Mouse (Mus musculus): Measurements from ENCODE around the gene Cuedc2. TPM values are rescaled to one million over a fixed set of nuclear protein-coding genes. Genes with fewer than 3 reads are reported as not detected.

Gene Cuedc2
- polyA plus RNA-seq, 1 experiment from 2014 or later, result 137 TPM

DNA sequence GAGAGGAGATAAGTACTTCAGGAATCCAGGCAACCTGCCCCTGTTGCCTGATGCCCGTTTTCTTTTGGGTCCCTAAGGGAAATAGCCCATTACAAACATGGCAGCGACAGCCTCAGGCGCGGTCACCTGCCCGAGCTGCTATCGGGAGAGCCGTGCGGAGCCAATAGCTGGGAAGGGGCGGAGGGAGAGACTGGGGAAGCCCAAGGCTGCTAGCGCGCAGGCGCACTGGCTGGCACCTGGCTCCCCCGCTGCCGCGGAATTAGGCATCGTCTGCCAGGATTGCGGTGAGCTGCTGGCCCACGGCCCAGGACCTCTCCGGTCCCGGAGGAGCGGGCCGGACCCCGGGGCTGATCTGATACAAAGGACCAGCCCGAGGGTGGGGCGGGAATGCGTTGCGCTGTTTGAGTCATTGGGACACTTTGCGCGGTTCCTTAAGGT is 18.2 kb upstream of the Cuedc2 start:
- under 1% methylated on average over 29 of the region's 29 CpGs for WGBS

GRCm38 (mm10) chr19:46350168-46350932 is 11.8 kb upstream of the Cuedc2 start, which contains the start of gene 2310034G01Rik:
Gene 2310034G01Rik, minus strand, starts transcription at chr19:46350302.
- 62% methylated on average over 10 of the region's 10 CpGs for WGBS
- Histone ChIP-seq H3K4me3 (replicated peaks) (peak within 1 kb of the TSS; percentile 63), H3K27ac (peak within 1 kb of the TSS; percentile 84; the same call in 1 of the 2 replicates), H3K36me3 (no peaks in the 10 kb centered on the region), H3K27me3 (replicated peaks) (no peaks in the 10 kb centered on the region), H3K9me3 (no peaks in the 10 kb centered on the region), H3K4me2 (peak within 1 kb of the TSS; percentile 98), H3K9ac (peak within 1 kb of the TSS; percentile 70), H3K4me1 (peaks cover 17% of the 10 kb centered on the region)
- no peak for ATAC-seq (ENCODE audit: insufficient read depth, low FRiP score, low read depth)

More for the DNA sequence above, 18.2 kb upstream of the Cuedc2 start:
- Histone ChIP-seq H3K9ac (peak overlapping the region; percentile 1; the same call in 1 of the 2 replicates), H3K4me1 (peaks cover 8% of the 10 kb centered on the region; the same call in 1 of the 2 replicates), H3K4me2 (peak overlapping the region; percentile 88), H3K36me3 (no peaks in the 10 kb centered on the region), H3K27ac (peak overlapping the region; percentile 46), H3K4me3 (replicated peaks) (peak overlapping the region; percentile 53), H3K9me3 (no peaks in the 10 kb centered on the region), H3K27me3 (replicated peaks) (peaks cover 3% of the 10 kb centered on the region; the same call in 1 of the 2 replicates)
- peak; percentile 89 for ATAC-seq (ENCODE audit: insufficient read depth, low FRiP score, low read depth)

- 0 out of 2 replicates have a peak, but pooled peaks have one; percentile 4 for ATAC-seq (ENCODE audit: insufficient read depth, low FRiP score, low read depth)
- H3K27me3 ChIP-seq (replicated peaks), result no peaks in the 10 kb centered on the region
Measured at GRCm38 (mm10) chr19:46349550-46349949, 11.0 kb upstream of the Cuedc2 start.

GRCm38 (mm10) chr19:46348761-46349458 is 10.4 kb upstream of the Cuedc2 start:
- peak overlapping the region; percentile 98 for H3K4me2 ChIP-seq
- ATAC-seq (ENCODE audit: insufficient read depth, low FRiP score, low read depth), result peak; percentile 72

More at GRCm38 (mm10) chr19:46349550-46349949, 11.0 kb upstream of the Cuedc2 start:
- no peaks in the 10 kb centered on the region for H3K36me3 ChIP-seq
- peak overlapping the region; percentile 98 for H3K4me2 ChIP-seq
- H3K27ac ChIP-seq, result peak overlapping the region; percentile 84; the same call in 1 of the 2 replicates
- H3K4me1 ChIP-seq, result peaks cover 18% of the 10 kb centered on the region
- no peaks in the 10 kb centered on the region for H3K9me3 ChIP-seq
- H3K9ac ChIP-seq, result no peak overlapping the region
- WGBS, result 27% methylated on average over 6 of the region's 6 CpGs
- H3K4me3 ChIP-seq (replicated peaks), result peak overlapping the region; percentile 63

GRCm38 (mm10) chr19:46347936-46348668 is 9.6 kb upstream of the Cuedc2 start:
- no peaks in the 10 kb centered on the region for H3K36me3 ChIP-seq
- H3K27ac ChIP-seq, result peak overlapping the region; percentile 84
- H3K4me2 ChIP-seq, result peak overlapping the region; percentile 98
- WGBS, result 29% methylated on average over 14 of the region's 14 CpGs
- no peaks in the 10 kb centered on the region for H3K27me3 ChIP-seq (replicated peaks)
- H3K4me1 ChIP-seq, result peaks cover 18% of the 10 kb centered on the region
- H3K4me3 ChIP-seq (replicated peaks), result peak overlapping the region; percentile 63
- ATAC-seq (ENCODE audit: insufficient read depth, low FRiP score, low read depth), result no peak
- peak overlapping the region; percentile 70; the same call in 1 of the 2 replicates for H3K9ac ChIP-seq
- H3K9me3 ChIP-seq, result no peaks in the 10 kb centered on the region

More at GRCm38 (mm10) chr19:46348761-46349458, 10.4 kb upstream of the Cuedc2 start:
- under 1% methylated on average over 78 of the region's 78 CpGs for WGBS
- Histone ChIP-seq H3K36me3 (no peaks in the 10 kb centered on the region), H3K4me3 (replicated peaks) (peak overlapping the region; percentile 63), H3K27ac (peak overlapping the region; percentile 84), H3K9ac (peak overlapping the region; percentile 70), H3K27me3 (replicated peaks) (no peaks in the 10 kb centered on the region), H3K9me3 (no peaks in the 10 kb centered on the region), H3K4me1 (peaks cover 18% of the 10 kb centered on the region)

DNA sequence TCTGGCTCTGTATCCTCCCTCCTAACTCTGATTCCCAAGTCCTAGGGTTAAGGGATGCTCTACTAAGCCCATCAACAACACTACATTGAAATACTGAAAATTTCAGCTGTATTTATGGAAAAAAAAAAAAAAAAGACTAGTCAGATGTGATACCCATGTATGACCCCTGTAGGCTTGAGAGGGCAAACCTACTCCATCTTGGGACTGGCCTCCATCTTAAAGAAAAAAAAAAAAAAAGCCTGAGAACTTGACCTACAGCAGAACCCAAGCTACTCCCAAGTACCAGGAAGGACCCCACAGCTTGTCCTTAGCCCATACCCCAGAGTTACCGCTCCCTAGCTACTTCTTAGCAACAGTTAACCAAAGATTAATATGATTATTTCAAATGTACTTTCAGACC is 8.6 kb upstream of the Cuedc2 start:
- H3K9me3 ChIP-seq, result no peaks in the 10 kb centered on the region
- ATAC-seq (ENCODE audit: insufficient read depth, low FRiP score, low read depth), result no peak
- no peak overlapping the region for H3K4me2 ChIP-seq
- WGBS, result 97% methylated on average over 1 of the region's 1 CpGs
- no peaks in the 10 kb centered on the region for H3K27me3 ChIP-seq (replicated peaks)
- no peaks in the 10 kb centered on the region for H3K36me3 ChIP-seq
- H3K9ac ChIP-seq, result no peak overlapping the region
- H3K27ac ChIP-seq, result no peak overlapping the region
- H3K4me3 ChIP-seq (replicated peaks), result no peak overlapping the region
- H3K4me1 ChIP-seq, result peaks cover 18% of the 10 kb centered on the region

DNA sequence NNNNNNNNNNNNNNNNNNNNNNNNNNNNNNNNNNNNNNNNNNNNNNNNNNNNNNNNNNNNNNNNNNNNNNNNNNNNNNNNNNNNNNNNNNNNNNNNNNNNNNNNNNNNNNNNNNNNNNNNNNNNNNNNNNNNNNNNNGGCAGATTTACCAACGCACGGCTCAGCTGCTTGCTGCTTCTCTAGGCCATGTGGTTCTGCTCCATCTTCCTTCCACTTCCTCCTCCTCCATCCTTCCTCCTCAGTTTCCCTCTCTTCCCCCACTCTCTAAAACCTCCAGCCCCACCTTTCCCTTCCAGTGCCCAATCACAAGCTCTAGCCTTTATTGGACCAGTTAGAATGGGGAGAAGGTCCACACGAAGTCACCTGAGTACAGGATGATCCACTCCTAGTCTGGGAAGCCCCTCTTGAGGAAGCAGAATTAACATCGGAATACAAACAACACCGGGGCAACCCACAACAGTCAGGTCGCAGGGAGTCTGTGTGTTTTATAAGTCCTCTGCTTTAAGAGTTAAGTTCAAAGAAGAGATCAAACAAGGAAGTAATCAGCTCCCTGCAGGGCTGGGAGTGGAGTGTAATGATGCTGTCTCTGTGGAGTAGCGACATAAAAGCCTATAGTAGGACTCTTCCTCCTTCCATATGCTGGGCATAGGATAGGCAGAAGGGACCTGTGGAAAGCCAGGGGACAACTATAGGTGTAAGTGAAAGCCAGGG is 6.4 kb upstream of the Cuedc2 start:
- no peak overlapping the region for H3K9ac ChIP-seq
- H3K4me3 ChIP-seq (replicated peaks), result no peak overlapping the region
- H3K4me2 ChIP-seq, result no peak overlapping the region
- H3K27me3 ChIP-seq (replicated peaks), result no peaks in the 10 kb centered on the region
- no peaks in the 10 kb centered on the region for H3K36me3 ChIP-seq
- H3K9me3 ChIP-seq, result no peaks in the 10 kb centered on the region
- ATAC-seq (ENCODE audit: insufficient read depth, low FRiP score, low read depth), result no peak
- 19% methylated on average over 7 of the region's 7 CpGs for WGBS
- H3K4me1 ChIP-seq, result peaks cover 16% of the 10 kb centered on the region
- no peak overlapping the region for H3K27ac ChIP-seq

DNA sequence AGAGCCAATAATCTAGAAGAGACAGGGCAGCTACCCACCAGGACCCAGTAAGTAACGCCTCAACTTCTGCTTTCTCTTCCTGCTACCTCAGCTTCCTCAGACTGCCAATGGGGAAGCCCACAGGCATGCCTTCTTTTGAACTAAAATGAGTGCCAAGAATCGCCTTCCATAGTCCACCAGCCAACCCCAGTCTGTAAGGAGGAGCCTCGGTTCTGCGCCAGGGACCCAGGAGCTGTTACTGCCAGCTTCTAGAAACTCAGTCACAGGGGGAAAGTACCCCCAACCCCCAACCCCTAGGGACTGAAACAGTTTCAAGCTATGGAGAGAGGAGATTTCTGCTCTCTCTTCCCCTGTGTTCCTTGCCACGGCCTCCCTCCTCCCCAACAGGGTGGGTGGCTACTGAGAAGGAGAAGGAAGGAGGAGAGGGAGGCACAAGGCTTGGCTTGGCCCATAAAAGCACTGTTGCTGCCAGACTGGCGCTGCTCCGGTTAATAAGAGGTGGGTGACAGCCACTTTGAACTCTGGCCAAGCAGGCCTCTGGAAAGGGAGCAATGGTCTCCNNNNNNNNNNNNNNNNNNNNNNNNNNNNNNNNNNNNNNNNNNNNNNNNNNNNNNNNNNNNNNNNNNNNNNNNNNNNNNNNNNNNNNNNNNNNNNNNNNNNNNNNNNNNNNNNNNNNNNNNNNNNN is 927 bp upstream of the Cuedc2 start:
- Histone ChIP-seq H3K4me1 (peaks cover 10% of the 10 kb centered on the region), H3K4me3 (replicated peaks) (no peak overlapping the region), H3K9me3 (no peaks in the 10 kb centered on the region), H3K27ac (peak overlapping the region; percentile 33), H3K36me3 (no peaks in the 10 kb centered on the region), H3K27me3 (replicated peaks) (no peaks in the 10 kb centered on the region), H3K4me2 (peak overlapping the region; percentile 75; the same call in 1 of the 2 replicates), H3K9ac (no peak overlapping the region)
- WGBS, result 70% methylated on average over 7 of the region's 7 CpGs
- ATAC-seq (ENCODE audit: insufficient read depth, low FRiP score, low read depth), result no peak

GRCm38 (mm10) chr19:46338942-46339286 is 412 bp upstream of the Cuedc2 start:
- Histone ChIP-seq H3K27me3 (replicated peaks) (no peaks in the 10 kb centered on the region), H3K9me3 (no peaks in the 10 kb centered on the region), H3K9ac (no peak overlapping the region), H3K4me3 (replicated peaks) (peak overlapping the region; percentile 84), H3K36me3 (no peaks in the 10 kb centered on the region), H3K4me1 (peaks cover 10% of the 10 kb centered on the region), H3K4me2 (peak overlapping the region; percentile 75), H3K27ac (peak overlapping the region; percentile 33)
- no peak; the same call in 1 of the 2 replicates for ATAC-seq (ENCODE audit: insufficient read depth, low FRiP score, low read depth)
- 51% methylated on average over 6 of the region's 6 CpGs for WGBS

GRCm38 (mm10) chr19:46337719-46338330 is 677 bp downstream of the Cuedc2 start:
- Histone ChIP-seq H3K27ac (peak overlapping the region; percentile 63; the same call in 1 of the 2 replicates), H3K36me3 (no peaks in the 10 kb centered on the region), H3K9me3 (no peaks in the 10 kb centered on the region), H3K4me3 (replicated peaks) (peak overlapping the region; percentile 84), H3K9ac (peak overlapping the region; percentile 82), H3K4me1 (peaks cover 10% of the 10 kb centered on the region), H3K4me2 (peak overlapping the region; percentile 75), H3K27me3 (replicated peaks) (no peaks in the 10 kb centered on the region)
- 37% methylated on average over 15 of the region's 15 CpGs for WGBS
- ATAC-seq (ENCODE audit: insufficient read depth, low FRiP score, low read depth), result no peak
